Mouse (Mus musculus): Measurements from ENCODE around the gene Dennd1a. TPM values are rescaled to one million over a fixed set of nuclear protein-coding genes. Genes with fewer than 3 reads are reported as not detected.

Dennd1a gene
- polyA plus RNA-seq, 1 experiment from 2014 or later = 13.9 TPM

GRCm38 (mm10) chr2:38100289-38100688 is 186.9 kb downstream of the Dennd1a start:
- no peak overlapping the region for H3K4me2 ChIP-seq (ENCODE audit: low read length)
- peak overlapping the region; percentile 26; the same call in 1 of the 2 replicates for H3K9ac ChIP-seq (ENCODE audit: low read length)
- DNase-seq (ENCODE audit: low spot score) (peak; percentile 48), ATAC-seq (peak; percentile 37; the same call in 1 of the 2 replicates)
- H3K27me3 ChIP-seq (replicated peaks; ENCODE audit: control insufficient read depth, insufficient read depth, low read length) = no peaks in the 10 kb centered on the region
- no peaks in the 10 kb centered on the region for H3K36me3 ChIP-seq (ENCODE audit: control insufficient read depth, insufficient read depth, low read length)
- peak overlapping the region; percentile 56; the same call in 1 of the 2 replicates for H3K27ac ChIP-seq (ENCODE audit: low read depth, low read length)
- no peaks in the 10 kb centered on the region for H3K9me3 ChIP-seq (replicated peaks; ENCODE audit: control insufficient read depth, low read length)
- no peak overlapping the region for H3K4me3 ChIP-seq (ENCODE audit: low read depth, low read length)
- 10% methylated on average over 7 of the region's 7 CpGs for WGBS
- H3K4me1 ChIP-seq (ENCODE audit: control insufficient read depth, insufficient read depth, low read length) = peaks cover 43% of the 10 kb centered on the region

- peak; percentile 63 for ATAC-seq
- H3K4me3 ChIP-seq (ENCODE audit: low read depth, low read length) = no peak overlapping the region
- H3K27ac ChIP-seq (ENCODE audit: low read depth, low read length) = 0 out of 2 replicates have a peak overlapping the region, but pooled peaks have one; percentile 56
- WGBS = 18% methylated on average over 4 of the region's 4 CpGs
- no peak overlapping the region for H3K9ac ChIP-seq (ENCODE audit: low read length)
- no peaks in the 10 kb centered on the region for H3K9me3 ChIP-seq (replicated peaks; ENCODE audit: control insufficient read depth, low read length)
- peak; percentile 77 for DNase-seq (ENCODE audit: low spot score)
- H3K27me3 ChIP-seq (replicated peaks; ENCODE audit: control insufficient read depth, insufficient read depth, low read length) = no peaks in the 10 kb centered on the region
- H3K4me2 ChIP-seq (ENCODE audit: low read length) = no peak overlapping the region
- H3K4me1 ChIP-seq (ENCODE audit: control insufficient read depth, insufficient read depth, low read length) = peaks cover 52% of the 10 kb centered on the region
- H3K36me3 ChIP-seq (ENCODE audit: control insufficient read depth, insufficient read depth, low read length) = no peaks in the 10 kb centered on the region
These were observed 187.9 kb downstream of the Dennd1a start for GRCm38 (mm10) chr2:38099120-38099773.

- WGBS = 2% methylated on average over 3 of the region's 3 CpGs
- H3K4me2 ChIP-seq (ENCODE audit: low read length) = no peak overlapping the region
- no peaks in the 10 kb centered on the region for H3K27me3 ChIP-seq (replicated peaks; ENCODE audit: control insufficient read depth, insufficient read depth, low read length)
- H3K27ac ChIP-seq (ENCODE audit: low read depth, low read length) = peak overlapping the region; percentile 61; the same call in 1 of the 2 replicates
- ATAC-seq (no peak), DNase-seq (ENCODE audit: low spot score) (peak; percentile 22)
- peaks cover 56% of the 10 kb centered on the region for H3K4me1 ChIP-seq (ENCODE audit: control insufficient read depth, insufficient read depth, low read length)
- no peak overlapping the region for H3K4me3 ChIP-seq (ENCODE audit: low read depth, low read length)
- H3K9me3 ChIP-seq (replicated peaks; ENCODE audit: control insufficient read depth, low read length) = no peaks in the 10 kb centered on the region
- H3K36me3 ChIP-seq (ENCODE audit: control insufficient read depth, insufficient read depth, low read length) = no peaks in the 10 kb centered on the region
- H3K9ac ChIP-seq (ENCODE audit: low read length) = no peak overlapping the region
These were observed 189.7 kb downstream of the Dennd1a start for GRCm38 (mm10) chr2:38097469-38097868.

GRCm38 (mm10) chr2:38096328-38096727 is 190.9 kb downstream of the Dennd1a start:
- no peak overlapping the region for H3K4me2 ChIP-seq (ENCODE audit: low read length)
- H3K9me3 ChIP-seq (replicated peaks; ENCODE audit: control insufficient read depth, low read length) = no peaks in the 10 kb centered on the region
- H3K4me3 ChIP-seq (ENCODE audit: low read depth, low read length) = no peak overlapping the region
- H3K9ac ChIP-seq (ENCODE audit: low read length) = no peak overlapping the region
- H3K27ac ChIP-seq (ENCODE audit: low read depth, low read length) = no peak overlapping the region
- ATAC-seq (no peak), DNase-seq (ENCODE audit: low spot score) (peak; percentile 43)
- no peaks in the 10 kb centered on the region for H3K36me3 ChIP-seq (ENCODE audit: control insufficient read depth, insufficient read depth, low read length)
- no peaks in the 10 kb centered on the region for H3K27me3 ChIP-seq (replicated peaks; ENCODE audit: control insufficient read depth, insufficient read depth, low read length)
- peaks cover 56% of the 10 kb centered on the region for H3K4me1 ChIP-seq (ENCODE audit: control insufficient read depth, insufficient read depth, low read length)

- H3K4me2 ChIP-seq (ENCODE audit: low read length) = no peak overlapping the region
- no peak for ATAC-seq
- H3K36me3 ChIP-seq (ENCODE audit: control insufficient read depth, insufficient read depth, low read length) = no peaks in the 10 kb centered on the region
- no peaks in the 10 kb centered on the region for H3K9me3 ChIP-seq (replicated peaks; ENCODE audit: control insufficient read depth, low read length)
- no peak overlapping the region for H3K27ac ChIP-seq (ENCODE audit: low read depth, low read length)
- DNase-seq (ENCODE audit: low spot score) = peak; percentile 29
- no peak overlapping the region for H3K9ac ChIP-seq (ENCODE audit: low read length)
- peaks cover 48% of the 10 kb centered on the region for H3K4me1 ChIP-seq (ENCODE audit: control insufficient read depth, insufficient read depth, low read length)
- H3K27me3 ChIP-seq (replicated peaks; ENCODE audit: control insufficient read depth, insufficient read depth, low read length) = no peaks in the 10 kb centered on the region
- 16% methylated on average over 2 of the region's 2 CpGs for WGBS
- H3K4me3 ChIP-seq (ENCODE audit: low read depth, low read length) = no peak overlapping the region
These were observed 192.6 kb downstream of the Dennd1a start for GRCm38 (mm10) chr2:38094380-38095163.

GRCm38 (mm10) chr2:38093968-38094367 is 193.2 kb downstream of the Dennd1a start:
- no peak for ATAC-seq
- H3K36me3 ChIP-seq (ENCODE audit: control insufficient read depth, insufficient read depth, low read length) = no peaks in the 10 kb centered on the region
- H3K27ac ChIP-seq (ENCODE audit: low read depth, low read length) = no peak overlapping the region
- H3K27me3 ChIP-seq (replicated peaks; ENCODE audit: control insufficient read depth, insufficient read depth, low read length) = no peaks in the 10 kb centered on the region
- DNase-seq (ENCODE audit: low spot score) = no peak
- no peak overlapping the region for H3K4me3 ChIP-seq (ENCODE audit: low read depth, low read length)
- H3K4me2 ChIP-seq (ENCODE audit: low read length) = no peak overlapping the region
- no peak overlapping the region for H3K9ac ChIP-seq (ENCODE audit: low read length)
- no peaks in the 10 kb centered on the region for H3K9me3 ChIP-seq (replicated peaks; ENCODE audit: control insufficient read depth, low read length)
- peaks cover 42% of the 10 kb centered on the region for H3K4me1 ChIP-seq (ENCODE audit: control insufficient read depth, insufficient read depth, low read length)

- WGBS = 84% methylated on average over 3 of the region's 3 CpGs
- H3K4me1 ChIP-seq (ENCODE audit: control insufficient read depth, insufficient read depth, low read length) = peaks cover 35% of the 10 kb centered on the region
- no peak overlapping the region for H3K9ac ChIP-seq (ENCODE audit: low read length)
- H3K4me3 ChIP-seq (ENCODE audit: low read depth, low read length) = no peak overlapping the region
- H3K27ac ChIP-seq (ENCODE audit: low read depth, low read length) = no peak overlapping the region
- H3K9me3 ChIP-seq (replicated peaks; ENCODE audit: control insufficient read depth, low read length) = no peaks in the 10 kb centered on the region
- DNase-seq (ENCODE audit: low spot score) (no peak), ATAC-seq (no peak)
- H3K4me2 ChIP-seq (ENCODE audit: low read length) = no peak overlapping the region
- H3K36me3 ChIP-seq (ENCODE audit: control insufficient read depth, insufficient read depth, low read length) = no peaks in the 10 kb centered on the region
- H3K27me3 ChIP-seq (replicated peaks; ENCODE audit: control insufficient read depth, insufficient read depth, low read length) = no peaks in the 10 kb centered on the region
These were observed 193.9 kb downstream of the Dennd1a start for GRCm38 (mm10) chr2:38093242-38093641.

GRCm38 (mm10) chr2:38088346-38088745 is 198.8 kb downstream of the Dennd1a start:
- Histone ChIP-seq H3K9ac (ENCODE audit: low read length) (no peak overlapping the region), H3K27ac (ENCODE audit: low read depth, low read length) (no peak overlapping the region), H3K9me3 (replicated peaks; ENCODE audit: control insufficient read depth, low read length) (no peaks in the 10 kb centered on the region), H3K27me3 (replicated peaks; ENCODE audit: control insufficient read depth, insufficient read depth, low read length) (no peaks in the 10 kb centered on the region), H3K4me1 (ENCODE audit: control insufficient read depth, insufficient read depth, low read length) (no peaks in the 10 kb centered on the region), H3K4me2 (ENCODE audit: low read length) (no peak overlapping the region), H3K36me3 (ENCODE audit: control insufficient read depth, insufficient read depth, low read length) (no peaks in the 10 kb centered on the region), H3K4me3 (ENCODE audit: low read depth, low read length) (no peak overlapping the region)
- no peak for ATAC-seq
- no peak for DNase-seq (ENCODE audit: low spot score)
- WGBS = 83% methylated on average over 1 of the region's 1 CpGs

- no peaks in the 10 kb centered on the region for H3K36me3 ChIP-seq (ENCODE audit: control insufficient read depth, insufficient read depth, low read length)
- no peak overlapping the region for H3K4me3 ChIP-seq (ENCODE audit: low read depth, low read length)
- H3K4me1 ChIP-seq (ENCODE audit: control insufficient read depth, insufficient read depth, low read length) = no peaks in the 10 kb centered on the region
- no peak overlapping the region for H3K27ac ChIP-seq (ENCODE audit: low read depth, low read length)
- H3K9ac ChIP-seq (ENCODE audit: low read length) = no peak overlapping the region
- no peaks in the 10 kb centered on the region for H3K9me3 ChIP-seq (replicated peaks; ENCODE audit: control insufficient read depth, low read length)
- DNase-seq (ENCODE audit: low spot score) (no peak), ATAC-seq (no peak)
- H3K27me3 ChIP-seq (replicated peaks; ENCODE audit: control insufficient read depth, insufficient read depth, low read length) = no peaks in the 10 kb centered on the region
- WGBS = 88% methylated on average over 2 of the region's 2 CpGs
- no peak overlapping the region for H3K4me2 ChIP-seq (ENCODE audit: low read length)
These were observed 202.1 kb downstream of the Dennd1a start for GRCm38 (mm10) chr2:38085058-38085457.
